Mouse (Mus musculus): ENCODE measurements around the gene Spata6.
A peak's percentile ranks its signal among the peaks of the same experiment; 100 is the strongest.

Spata6 gene

GRCm38 (mm10) chr4:111719776-111720661, at the start of gene Spata6:
Spata6 (plus strand) TSS chr4:111719984.
- peak; percentile 79 for DNase-seq (ENCODE audit: low read depth)

- no peak for DNase-seq (ENCODE audit: low read depth)
Measured at GRCm38 (mm10) chr4:111670566-111671421, 49.0 kb upstream of the Spata6 start.

- DNase-seq (ENCODE audit: low read depth) = no peak
Measured at GRCm38 (mm10) chr4:111671440-111671839, 48.3 kb upstream of the Spata6 start.

- no peak for DNase-seq (ENCODE audit: low read depth)
Measured at GRCm38 (mm10) chr4:111673904-111674303, 45.9 kb upstream of the Spata6 start.

- DNase-seq (ENCODE audit: low read depth) = no peak
Measured at GRCm38 (mm10) chr4:111681926-111682325, 37.9 kb upstream of the Spata6 start.

GRCm38 (mm10) chr4:111682793-111683192, 37.0 kb upstream of the Spata6 start:
- no peak for DNase-seq (ENCODE audit: low read depth)

GRCm38 (mm10) chr4:111683843-111684242, 35.9 kb upstream of the Spata6 start:
- DNase-seq (ENCODE audit: low read depth) = no peak

GRCm38 (mm10) chr4:111685951-111686350, 33.8 kb upstream of the Spata6 start:
- DNase-seq (ENCODE audit: low read depth) = no peak

GRCm38 (mm10) chr4:111686951-111687350, 32.8 kb upstream of the Spata6 start:
- peak; percentile 38 for DNase-seq (ENCODE audit: low read depth)

- peak; percentile 53 for DNase-seq (ENCODE audit: low read depth)
Measured at GRCm38 (mm10) chr4:111687613-111688012, 32.2 kb upstream of the Spata6 start.

- no peak for DNase-seq (ENCODE audit: low read depth)
Measured at GRCm38 (mm10) chr4:111691057-111691543, 28.7 kb upstream of the Spata6 start.

- DNase-seq (ENCODE audit: low read depth) = no peak
Measured at GRCm38 (mm10) chr4:111701381-111701780, 18.4 kb upstream of the Spata6 start.

GRCm38 (mm10) chr4:111704126-111704525, 15.7 kb upstream of the Spata6 start:
- DNase-seq (ENCODE audit: low read depth) = no peak

- DNase-seq (ENCODE audit: low read depth) = no peak
Measured at GRCm38 (mm10) chr4:111704975-111705374, 14.8 kb upstream of the Spata6 start.

- DNase-seq (ENCODE audit: low read depth) = no peak
Measured at GRCm38 (mm10) chr4:111719296-111719695, 488 bp upstream of the Spata6 start.

GRCm38 (mm10) chr4:111720662-111721003, 849 bp downstream of the Spata6 start:
- DNase-seq (ENCODE audit: low read depth) = no peak

GRCm38 (mm10) chr4:111721121-111721840, 1.5 kb downstream of the Spata6 start:
- DNase-seq (ENCODE audit: low read depth) = no peak

GRCm38 (mm10) chr4:111737551-111737950, 17.8 kb downstream of the Spata6 start:
- no peak for DNase-seq (ENCODE audit: low read depth)

GRCm38 (mm10) chr4:111780533-111780932, 60.7 kb downstream of the Spata6 start:
- no peak for DNase-seq (ENCODE audit: low read depth)

- DNase-seq (ENCODE audit: low read depth) = peak; percentile 6
Measured at GRCm38 (mm10) chr4:111799892-111800291, 80.1 kb downstream of the Spata6 start.

- DNase-seq (ENCODE audit: low read depth) = no peak
Measured at GRCm38 (mm10) chr4:111803164-111803563, 83.4 kb downstream of the Spata6 start.

- DNase-seq (ENCODE audit: low read depth) = no peak
Measured at GRCm38 (mm10) chr4:111817478-111817877, 97.7 kb downstream of the Spata6 start.
